Mouse (Mus musculus) adrenal gland, adult 18-20 months (tissue): Measurements from ENCODE around the gene Glycam1. TPM values are rescaled to one million over a fixed set of nuclear protein-coding genes. Genes with fewer than 3 reads are reported as not detected.
A peak's percentile ranks its signal among the peaks of the same experiment; 100 is the strongest.
"Not testable (repeated sequence)": the region's sequence is repeated elsewhere in the genome, so short reads cannot be mapped to it uniquely, and the experiment has no call there.

ENCODE experiments used
- DNase-seq, 2 experiments: peaks; one replicate each; pipeline ENCODE4 v3.0.0; 2021 to 2022; ENCODE audit warnings: low spot score in 2 of 2
- long read RNA-seq, 2 experiments: library from polyadenylated mRNA; stranded (forward); transcript quantifications; one replicate each; pipeline ENCODE4 v2.0.0; 2021
- total RNA-seq, 2 experiments: library from RNA; stranded (reverse); gene quantifications; 1 replicate in 1 of 2; 2 replicates in 1 of 2; pipeline ENCODE4 v1.2.3; 2021

The Glycam1 gene
- total RNA-seq = not detected
- long read RNA-seq, experiment 1 = 0 reads
- long read RNA-seq, experiment 2 = 0 reads

GRCm38 (mm10) chr15:103564981-103565380, at the start of gene Glycam1:
TSS of gene Glycam1 (minus strand) at chr15:103565081.
- DNase-seq = no peak

- no peak for DNase-seq
Measured at GRCm38 (mm10) chr15:103604481-103604880, 39.6 kb upstream of the Glycam1 start.

DNA sequence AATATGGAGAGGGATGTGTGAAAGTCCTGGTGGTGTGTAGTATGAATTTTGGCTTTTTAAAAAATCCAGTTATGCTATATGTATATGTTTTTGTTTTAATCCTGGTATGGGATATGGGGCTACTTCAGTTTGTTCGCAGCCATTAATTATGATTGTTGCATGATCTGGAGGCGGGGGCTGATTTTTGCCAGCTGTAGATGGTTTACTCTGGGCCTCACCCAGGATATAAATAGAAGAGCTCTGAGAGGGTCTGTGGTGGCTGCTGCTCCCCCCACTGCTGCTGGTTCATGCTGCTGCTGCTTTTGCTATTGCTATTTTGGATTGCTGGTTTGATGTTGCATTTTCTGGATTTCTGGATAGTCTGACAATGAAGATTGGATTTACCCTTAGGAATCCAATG, 25.9 kb upstream of the Glycam1 start:
- no peak for DNase-seq

GRCm38 (mm10) chr15:103587752-103588151, 22.9 kb upstream of the Glycam1 start:
- DNase-seq = not testable (repeated sequence)

DNA sequence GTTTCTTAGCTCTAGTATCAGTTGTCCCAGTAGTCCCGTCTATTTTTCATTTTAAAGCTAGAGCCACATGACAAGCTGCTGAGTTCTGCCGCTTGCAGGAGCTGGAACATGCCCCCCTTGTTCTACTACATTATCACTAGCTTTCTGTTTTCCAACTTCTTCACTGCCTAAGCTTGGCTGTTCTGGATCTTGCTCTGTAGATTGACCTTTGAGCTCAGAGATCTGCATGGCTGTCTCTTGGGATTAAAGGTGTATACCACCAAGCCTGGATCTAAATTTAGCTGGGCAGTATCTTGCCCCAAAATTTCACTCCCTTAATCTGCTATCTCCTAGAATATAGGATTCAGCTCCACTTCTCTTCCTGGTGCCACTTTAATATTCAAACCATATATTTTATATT, 21.0 kb upstream of the Glycam1 start:
- DNase-seq = no peak

- DNase-seq = peak in 1 of 2 experiments; percentile 42
Measured at GRCm38 (mm10) chr15:103552096-103552690, 12.7 kb downstream of the Glycam1 start.

- DNase-seq = no peak
Measured at GRCm38 (mm10) chr15:103551053-103551452, 13.8 kb downstream of the Glycam1 start.

- DNase-seq = no peak
Measured at GRCm38 (mm10) chr15:103549475-103549874, 15.4 kb downstream of the Glycam1 start.

DNA sequence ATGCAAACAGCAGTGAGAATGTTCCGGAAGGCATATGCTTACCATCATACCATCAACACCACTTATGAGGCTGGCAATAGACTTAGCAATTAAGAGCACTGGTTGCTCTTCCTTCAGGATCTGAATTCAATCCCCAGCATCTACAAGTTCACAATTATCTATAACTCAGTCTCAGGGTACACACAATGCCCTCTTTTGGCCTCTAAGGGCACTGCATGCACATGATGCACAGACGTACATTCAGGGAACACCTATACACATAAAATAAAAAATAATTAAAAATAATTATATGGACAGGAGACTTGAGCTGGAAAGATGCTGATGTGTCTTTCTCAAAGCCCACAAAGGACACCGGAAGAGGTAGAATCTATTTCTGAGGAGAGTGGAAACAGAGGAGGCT, 16.9 kb downstream of the Glycam1 start:
- no peak for DNase-seq

- DNase-seq = no peak
Measured at GRCm38 (mm10) chr15:103542526-103542925, 22.4 kb downstream of the Glycam1 start.

- DNase-seq = no peak
Measured at GRCm38 (mm10) chr15:103540646-103541045, 24.2 kb downstream of the Glycam1 start.

DNA sequence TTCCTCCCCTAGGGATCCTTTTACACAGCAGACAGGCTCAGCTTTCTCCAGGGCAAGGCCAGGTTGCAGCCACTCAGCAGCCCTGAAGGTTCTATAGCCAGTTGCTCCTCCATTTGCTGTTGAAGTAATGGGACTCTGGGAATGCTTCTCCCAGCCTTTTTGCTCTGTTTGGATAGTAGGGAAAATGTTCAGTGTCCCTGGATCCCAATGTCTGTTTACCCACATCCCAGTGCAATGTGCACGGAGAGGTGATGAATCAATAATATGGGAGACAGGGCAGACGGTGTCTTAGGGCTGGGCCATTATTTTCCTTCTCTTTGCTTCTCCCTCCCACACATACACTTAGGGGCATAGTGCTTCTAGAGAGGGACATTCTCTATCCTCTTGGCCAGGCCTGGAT, 25.6 kb downstream of the Glycam1 start:
- no peak for DNase-seq

GRCm38 (mm10) chr15:103537822-103538213, 27.1 kb downstream of the Glycam1 start, which contains the start of gene Ppp1r1a:
TSS of gene Ppp1r1a (minus strand) at chr15:103538003.
- peak in 1 of 2 experiments; percentile 38 for DNase-seq

- DNase-seq = no peak
Measured at GRCm38 (mm10) chr15:103537011-103537821, 27.7 kb downstream of the Glycam1 start.

DNA sequence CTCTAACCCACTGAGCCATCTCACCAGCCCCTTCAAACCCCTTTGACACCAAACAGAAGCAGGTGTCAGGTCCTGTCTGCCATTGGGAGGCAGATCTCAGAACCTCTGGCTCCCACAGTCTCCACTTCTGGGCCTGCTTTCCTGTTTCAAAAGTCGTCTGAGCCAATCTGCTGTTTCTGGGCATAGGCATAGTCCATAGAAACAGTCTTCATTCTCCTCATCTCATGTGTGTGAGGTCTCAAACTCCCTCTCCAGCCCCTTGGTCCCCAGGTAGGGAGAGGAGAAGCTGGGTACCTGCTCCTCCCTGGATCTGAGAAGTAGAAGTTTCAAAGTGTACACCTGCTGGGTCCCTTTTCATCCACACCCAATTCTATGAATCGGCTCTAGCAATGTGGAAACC, 28.4 kb downstream of the Glycam1 start:
- DNase-seq = no peak

DNA sequence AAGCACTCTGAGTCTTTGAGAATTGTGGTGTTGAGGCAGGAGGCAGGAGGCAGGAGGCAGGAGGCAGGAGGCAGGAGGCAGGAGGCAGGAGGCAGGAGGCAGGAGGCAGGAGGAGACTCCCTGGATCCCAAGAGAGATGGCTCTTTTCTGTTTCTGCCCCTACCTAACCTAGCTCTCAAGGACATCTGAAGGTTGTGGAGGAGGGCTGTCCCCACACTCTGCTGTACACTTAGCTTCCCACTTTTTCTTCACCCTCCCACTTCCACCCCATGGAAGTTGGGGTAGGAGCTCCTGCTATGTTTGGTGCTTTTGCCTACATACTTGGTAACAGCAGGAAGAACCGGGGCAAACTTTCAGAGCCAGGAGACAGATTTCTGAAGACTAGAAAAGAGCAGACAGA, 29.1 kb downstream of the Glycam1 start:
- no peak for DNase-seq

DNA sequence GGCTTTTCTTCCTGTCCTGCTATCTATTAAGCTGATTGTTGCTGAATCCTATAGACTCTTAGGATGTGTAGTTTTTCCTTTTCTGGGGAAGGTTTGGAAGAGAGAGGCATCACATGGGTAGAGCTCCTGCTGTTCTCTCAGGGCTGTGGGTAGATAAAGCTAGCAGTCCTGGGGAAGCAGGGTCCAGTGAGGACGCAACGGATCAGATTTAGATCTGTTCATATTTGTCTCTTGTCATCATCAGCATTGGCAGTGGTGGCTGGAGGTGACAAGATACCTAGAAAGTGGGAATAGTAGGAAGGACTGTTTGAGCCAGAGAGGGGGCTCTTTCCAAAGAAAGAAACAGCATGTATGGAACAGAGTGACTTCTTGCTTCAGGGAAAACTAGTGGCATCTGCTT, 29.9 kb downstream of the Glycam1 start:
- no peak for DNase-seq

GRCm38 (mm10) chr15:103534054-103534620, 30.7 kb downstream of the Glycam1 start:
- DNase-seq = no peak

DNA sequence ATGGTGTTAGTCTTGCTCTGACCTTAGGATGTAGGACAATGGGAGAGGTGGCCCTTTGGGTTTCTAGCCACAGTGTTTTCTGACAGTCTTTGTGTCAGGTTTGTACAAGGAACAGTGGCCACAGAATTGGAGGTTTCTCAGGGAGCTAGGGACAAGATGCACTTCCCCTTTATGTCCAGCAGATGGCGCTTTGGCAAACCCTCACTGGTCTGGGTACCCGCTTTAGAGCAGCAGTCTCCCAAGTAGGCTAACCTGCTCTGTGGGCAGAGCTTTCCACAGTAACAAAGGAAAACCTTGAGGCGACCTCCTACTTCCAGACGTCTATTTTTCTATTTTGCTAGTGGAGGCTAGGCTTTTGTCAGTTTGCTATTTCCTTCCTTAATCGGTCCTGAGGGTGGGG, 34.5 kb downstream of the Glycam1 start:
- peak in 1 of 2 experiments; percentile 25 for DNase-seq

DNA sequence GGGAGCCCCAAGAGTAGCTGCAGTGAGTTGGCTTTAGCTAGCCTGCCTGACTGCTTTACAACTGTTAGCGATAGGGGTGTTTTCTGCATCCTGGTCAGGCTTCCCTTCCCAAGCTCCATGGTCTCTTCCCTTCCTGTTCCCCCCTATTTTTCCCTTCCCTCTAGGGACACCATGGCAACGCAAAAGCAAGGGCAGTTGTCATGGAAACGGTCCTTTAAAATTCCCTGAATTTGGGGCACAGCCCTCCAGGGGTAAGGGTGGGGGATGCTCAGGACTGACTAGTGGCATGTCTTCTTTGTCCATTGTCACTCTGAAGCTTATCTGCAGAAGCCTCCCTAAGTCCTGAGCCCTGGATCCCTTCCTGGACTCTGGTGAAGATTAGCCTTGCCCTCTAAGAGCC, 41.7 kb downstream of the Glycam1 start:
- DNase-seq = no peak

GRCm38 (mm10) chr15:103522458-103523099, 42.3 kb downstream of the Glycam1 start:
- DNase-seq = no peak
